Mouse (Mus musculus): ENCODE measurements at regions not wholly inside any gene's neighbourhood (a gene's known extent, or its start where the extent isn't known, plus 50 kb on each side); places are given as distances from the start of the nearest gene placed in this dataset.
A peak's percentile ranks its signal among the peaks of the same experiment; 100 is the strongest.

GRCm38 (mm10) chrX:143462632-143463031 lies 55.8 kb upstream of the Pak3 start:
- no peak for DNase-seq

- DNase-seq = no peak
Observed at GRCm38 (mm10) chrX:143448636-143449346, 54.7 kb upstream of the Chrdl1 start.

- peak; percentile 16 for DNase-seq
Observed at GRCm38 (mm10) chrX:143444581-143444980, 50.5 kb upstream of the Chrdl1 start.
